Mouse (Mus musculus) midbrain, embryonic 11.5 days (tissue): ENCODE results near the gene Ssmem1. TPM values are rescaled to one million over a fixed set of nuclear protein-coding genes. Genes with fewer than 3 reads are reported as not detected.

Source experiments
- polyA plus RNA-seq: library from polyadenylated mRNA; unstranded; fragments of >200 nt; fragmentation: Nextera tagmentation; extraction: Ambion mirVana; gene quantifications from 2 replicates; pipeline ENCODE4 v1.2.1, GENCODE M21; 2014

Gene Ssmem1
- polyA plus RNA-seq, 1 experiment from 2014 or later = 0.49 TPM

Other genes with a start within 250 kb of the Ssmem1 start
- gene Ube2h, start 205.3 kb upstream of the Ssmem1 start, polyA plus RNA-seq = 52.3 and 53.6 TPM in 2 replicates
- gene Zc3hc1, start 118.8 kb upstream of the Ssmem1 start, polyA plus RNA-seq = 75.4 and 76.8 TPM in 2 replicates
- gene Klhdc10, start 108.0 kb upstream of the Ssmem1 start, polyA plus RNA-seq = 28.3 and 28.8 TPM in 2 replicates
- gene Tmem209, start 66 bp upstream of the Ssmem1 start, polyA plus RNA-seq = 46.0 and 58.1 TPM in 2 replicates
- 13.0 and 15.5 TPM in 2 replicates for gene Cpa2, start 31.7 kb downstream of the Ssmem1 start, polyA plus RNA-seq
- 2.1 and 2.2 TPM in 2 replicates for gene Cpa4, start 58.5 kb downstream of the Ssmem1 start, polyA plus RNA-seq
- gene Cpa5, start 101.2 kb downstream of the Ssmem1 start, polyA plus RNA-seq = 0.25 and 0.46 TPM in 2 replicates
- 0.08 TPM in 1 of 2 replicates, not detected in the other for gene Cpa1, start 129.4 kb downstream of the Ssmem1 start, polyA plus RNA-seq
- 23.8 and 24.5 TPM in 2 replicates for gene Cep41, start 183.9 kb downstream of the Ssmem1 start, polyA plus RNA-seq
- 1,255 and 1,269 TPM in 2 replicates for gene Mest, start 213.7 kb downstream of the Ssmem1 start, polyA plus RNA-seq